Mouse (Mus musculus) lung, postnatal 0 days (tissue): ENCODE measurements around the gene Espl1. TPM values are rescaled to one million over a fixed set of nuclear protein-coding genes. Genes with fewer than 3 reads are reported as not detected.

ENCODE experiments used
- ATAC-seq: fragments of 200-750 bp; cut with Nextera tagmentation; 2 replicates; pipeline ENCODE4 v1.8.0; 2017; ENCODE audit warnings: moderate library complexity
- DNase-seq: peaks from one replicate; pipeline ENCODE4 v3.0.0-alpha.2; 2016; ENCODE audit warnings: low spot score
- H3K27ac ChIP-seq: fragments of 300-500 bp; sonication (generic); 2 replicates; pipeline ENCODE4 v1.5.1; 2014; ENCODE audit warnings: antibody characterized with exemption, mild to moderate bottlenecking, low read length, mixed read lengths
- H3K27me3 ChIP-seq: fragments of 300-500 bp; sonication (generic); replicated peaks from 2 replicates; pipeline ENCODE4 v1.6.1; 2014; ENCODE audit warnings: low read length, mixed read lengths; ENCODE audit not compliant: insufficient read depth
- H3K36me3 ChIP-seq: fragments of 300-500 bp; sonication (generic); 2 replicates; pipeline ENCODE4 v1.6.1; 2014; ENCODE audit warnings: low read length, mixed read lengths; ENCODE audit not compliant: insufficient read depth
- H3K4me1 ChIP-seq: fragments of 300-500 bp; sonication (generic); 2 replicates; pipeline ENCODE4 v1.6.1; 2014; ENCODE audit warnings: antibody characterized with exemption, low read depth, low read length, mixed read lengths; ENCODE audit not compliant: insufficient read depth
- H3K4me2 ChIP-seq: fragments of 300-500 bp; sonication (generic); replicated peaks from 2 replicates; pipeline ENCODE4 v1.6.1; 2014; ENCODE audit warnings: low read depth, mild to moderate bottlenecking, low read length, moderate library complexity, mixed read lengths
- H3K4me3 ChIP-seq: fragments of 300-500 bp; sonication (generic); 2 replicates; pipeline ENCODE4 v1.5.1; 2014; ENCODE audit warnings: low read depth, low read length
- H3K9ac ChIP-seq: fragments of 300-500 bp; sonication (generic); replicated peaks from 2 replicates; pipeline ENCODE4 v1.6.1; 2014; ENCODE audit warnings: low read depth, mild to moderate bottlenecking
- H3K9me3 ChIP-seq: fragments of 300-500 bp; sonication (generic); 2 replicates; pipeline ENCODE4 v1.6.1; 2016; ENCODE audit warnings: low read length, mixed read lengths
- CTCF ChIP-seq: IDR thresholded peaks from 2 replicates; pipeline ENCODE4 v1.5.1; 2016; ENCODE audit warnings: antibody characterized with exemption, mild to moderate bottlenecking
- EP300 ChIP-seq: IDR thresholded peaks from 2 replicates; pipeline ENCODE4 v1.6.1; 2016; ENCODE audit warnings: antibody characterized with exemption, mild to moderate bottlenecking, control low read depth
- WGBS: fragments of 180-500 bp; shearing (Covaris S2); extraction: QIAGEN DNeasy Blood & Tissue Kit; methylation state at CpG from one replicate; pipeline ENCODE4 v1.1.7; 2014; 5-methylcytosine and 5-hydroxymethylcytosine counted together
- polyA plus RNA-seq: library from polyadenylated mRNA; unstranded; fragments of >200 nt; fragmentation: Nextera tagmentation; extraction: Ambion mirVana; gene quantifications from 2 replicates; pipeline ENCODE4 v1.2.1, GENCODE M21; 2015

Gene Espl1
- polyA plus RNA-seq, 1 experiment from 2014 or later, result 1.4 TPM

DNA sequence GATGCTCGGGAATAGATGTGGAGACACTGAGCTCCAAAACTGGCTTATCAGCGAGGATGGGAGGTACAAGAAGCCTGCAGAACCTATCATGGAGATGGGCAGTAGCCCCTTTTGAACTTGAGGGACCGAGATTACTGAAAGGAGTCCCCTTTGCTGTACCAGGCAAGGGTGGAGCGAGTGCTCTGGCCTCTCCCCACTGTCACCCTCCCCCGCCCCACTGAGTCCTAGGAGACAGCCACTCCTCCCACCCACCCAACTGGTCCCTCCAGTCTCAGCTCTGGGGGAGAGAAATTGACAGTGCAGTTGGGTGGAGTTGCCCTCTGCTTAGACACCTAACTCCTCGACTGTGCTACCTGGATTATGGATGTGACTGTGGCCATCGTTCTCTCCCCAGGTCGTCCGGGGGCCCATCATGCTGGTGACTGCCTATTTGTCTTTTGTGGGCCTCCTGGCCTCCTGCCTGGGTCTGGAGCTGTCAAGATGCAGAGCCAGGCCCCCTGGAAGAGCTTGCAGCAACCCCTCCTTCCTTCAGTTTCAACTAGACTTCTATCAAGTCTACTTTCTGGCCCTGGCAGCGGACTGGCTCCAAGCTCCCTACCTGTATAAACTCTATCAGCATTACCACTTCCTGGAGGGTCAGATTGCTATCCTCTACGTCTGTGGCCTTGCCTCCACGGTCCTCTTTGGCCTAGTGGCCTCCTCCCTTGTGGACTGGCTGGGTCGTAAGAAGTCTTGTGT, 16.1 kb upstream of the Espl1 start:
- Histone ChIP-seq H3K27me3 (no peaks in the 10 kb centered on the region), H3K27ac (peak overlapping the region; percentile 88), H3K4me1 (peaks cover 8% of the 10 kb centered on the region), H3K4me2 (peak overlapping the region; percentile 73), H3K9me3 (no peaks in the 10 kb centered on the region), H3K4me3 (peak overlapping the region; percentile 84), H3K36me3 (no peaks in the 10 kb centered on the region), H3K9ac (peak overlapping the region; percentile 60)
- no peak for TF ChIP-seq CTCF
- no peak for TF ChIP-seq EP300
- no peak for DNase-seq
- 18% methylated on average over 13 of the region's 13 CpGs for WGBS
- ATAC-seq, result peak; percentile 19

- no peaks in the 10 kb centered on the region for H3K9me3 ChIP-seq
- no peak overlapping the region for H3K9ac ChIP-seq
- H3K4me2 ChIP-seq, result no peak overlapping the region
- WGBS, result 95% methylated on average over 19 of the region's 19 CpGs
- ATAC-seq (no peak), DNase-seq (no peak)
- no peak overlapping the region for H3K27ac ChIP-seq
- H3K4me3 ChIP-seq, result no peak overlapping the region
- TF ChIP-seq CTCF (no peak), EP300 (no peak)
- no peaks in the 10 kb centered on the region for H3K36me3 ChIP-seq
- H3K27me3 ChIP-seq, result no peaks in the 10 kb centered on the region
- peaks cover 8% of the 10 kb centered on the region for H3K4me1 ChIP-seq
Observed at GRCm38 (mm10) chr15:102280623-102281022, 15.4 kb upstream of the Espl1 start.

DNA sequence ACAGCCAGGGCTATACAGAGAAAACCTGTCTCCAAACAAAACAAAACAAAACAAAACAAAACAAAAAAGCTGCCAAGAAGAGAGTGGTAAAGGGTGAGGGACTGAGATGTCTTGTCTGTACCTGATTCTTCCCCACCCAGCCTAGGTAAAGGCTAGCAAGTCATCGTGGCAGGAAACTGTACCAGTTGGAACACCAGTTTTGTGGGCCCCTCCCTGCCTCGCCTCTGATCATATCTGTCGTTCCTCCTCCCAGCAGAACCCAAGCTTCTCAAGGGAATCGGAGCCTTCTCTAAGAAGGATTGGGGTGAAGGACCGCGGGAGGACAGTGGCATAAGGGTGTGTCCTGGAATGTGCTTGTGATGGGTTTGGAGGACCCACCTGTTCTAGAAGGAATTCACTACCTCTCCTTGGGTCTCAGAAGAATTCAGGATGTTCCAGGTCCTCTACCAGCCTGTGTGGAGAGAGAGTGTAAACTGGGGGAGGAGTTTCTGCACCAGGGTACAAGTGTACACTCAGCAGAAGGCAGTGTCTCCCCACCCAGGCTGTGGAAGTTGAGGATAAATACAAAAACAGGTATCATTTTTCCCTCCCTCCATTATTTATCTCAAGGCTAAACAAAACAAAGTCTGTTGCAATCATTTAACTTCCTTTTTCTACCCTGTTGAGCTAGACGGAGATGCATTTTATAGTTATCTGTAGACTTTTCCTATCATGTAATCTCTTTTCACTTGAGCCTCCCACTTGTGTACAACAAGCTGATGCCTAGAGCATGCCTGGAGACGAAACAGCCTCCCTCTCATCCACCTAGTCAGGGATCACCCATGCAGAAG, 13.4 kb upstream of the Espl1 start:
- ATAC-seq, result no peak
- no peak for DNase-seq
- Histone ChIP-seq H3K4me1 (peaks cover 8% of the 10 kb centered on the region), H3K36me3 (no peaks in the 10 kb centered on the region), H3K9ac (no peak overlapping the region), H3K9me3 (no peaks in the 10 kb centered on the region), H3K27ac (no peak overlapping the region), H3K4me2 (no peak overlapping the region), H3K27me3 (no peaks in the 10 kb centered on the region), H3K4me3 (no peak overlapping the region)
- TF ChIP-seq CTCF, result no peak
- no peak for TF ChIP-seq EP300
- WGBS, result 60% methylated on average over 8 of the region's 8 CpGs

GRCm38 (mm10) chr15:102283648-102284047, 12.4 kb upstream of the Espl1 start:
- no peaks in the 10 kb centered on the region for H3K9me3 ChIP-seq
- TF ChIP-seq CTCF, result no peak
- no peak for TF ChIP-seq EP300
- H3K4me1 ChIP-seq, result peaks cover 8% of the 10 kb centered on the region
- H3K4me3 ChIP-seq, result no peak overlapping the region
- 67% methylated on average over 3 of the region's 3 CpGs for WGBS
- H3K4me2 ChIP-seq, result no peak overlapping the region
- DNase-seq (no peak), ATAC-seq (no peak)
- H3K9ac ChIP-seq, result no peak overlapping the region
- no peaks in the 10 kb centered on the region for H3K36me3 ChIP-seq
- no peaks in the 10 kb centered on the region for H3K27me3 ChIP-seq
- H3K27ac ChIP-seq, result no peak overlapping the region

DNA sequence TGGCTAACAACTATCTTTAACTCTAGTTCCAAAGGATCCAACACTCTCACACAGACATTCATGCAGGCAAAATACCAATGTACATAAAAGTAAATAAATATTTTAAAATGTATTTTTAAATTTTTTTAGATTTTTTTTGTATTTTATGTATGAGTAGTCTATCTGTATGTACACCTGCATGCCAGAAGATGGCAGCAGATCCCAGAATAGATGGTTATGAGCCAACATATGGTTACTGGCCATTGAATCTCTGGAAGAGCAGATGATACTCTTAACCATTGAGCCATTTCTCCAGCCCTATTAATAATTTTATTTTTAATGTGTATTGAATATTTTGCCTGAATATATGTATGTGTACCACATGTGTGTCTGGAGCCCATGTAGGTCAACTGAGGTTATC, 8.7 kb upstream of the Espl1 start:
- TF ChIP-seq CTCF (peak; percentile 78), EP300 (no peak)
- H3K4me2 ChIP-seq, result no peak overlapping the region
- no peaks in the 10 kb centered on the region for H3K9me3 ChIP-seq
- H3K4me1 ChIP-seq, result no peaks in the 10 kb centered on the region
- no peak overlapping the region for H3K9ac ChIP-seq
- no peak overlapping the region for H3K4me3 ChIP-seq
- H3K27ac ChIP-seq, result no peak overlapping the region
- peak; percentile 30; the same call in 1 of the 2 replicates for ATAC-seq
- H3K27me3 ChIP-seq, result no peaks in the 10 kb centered on the region
- H3K36me3 ChIP-seq, result no peaks in the 10 kb centered on the region
- DNase-seq, result peak; percentile 88

GRCm38 (mm10) chr15:102296368-102297006, 421 bp downstream of the Espl1 start:
- no peaks in the 10 kb centered on the region for H3K9me3 ChIP-seq
- H3K4me2 ChIP-seq, result peak overlapping the region; percentile 75
- no peaks in the 10 kb centered on the region for H3K4me1 ChIP-seq
- H3K9ac ChIP-seq, result no peak overlapping the region
- H3K27ac ChIP-seq, result no peak overlapping the region
- H3K36me3 ChIP-seq, result no peaks in the 10 kb centered on the region
- peak overlapping the region; percentile 48 for H3K4me3 ChIP-seq
- TF ChIP-seq EP300 (no peak), CTCF (no peak)
- 4% methylated on average over 23 of the region's 24 CpGs for WGBS
- H3K27me3 ChIP-seq, result no peaks in the 10 kb centered on the region
- no peak for DNase-seq
- ATAC-seq, result no peak
